Mouse (Mus musculus) layer of hippocampus, adult 11-12 months (tissue): ENCODE measurements around the gene Ipo4.

Experiments
- DNase-seq: peaks from one replicate; pipeline ENCODE4 v3.0.0; 2022; ENCODE audit warnings: low spot score

The Ipo4 gene

DNA sequence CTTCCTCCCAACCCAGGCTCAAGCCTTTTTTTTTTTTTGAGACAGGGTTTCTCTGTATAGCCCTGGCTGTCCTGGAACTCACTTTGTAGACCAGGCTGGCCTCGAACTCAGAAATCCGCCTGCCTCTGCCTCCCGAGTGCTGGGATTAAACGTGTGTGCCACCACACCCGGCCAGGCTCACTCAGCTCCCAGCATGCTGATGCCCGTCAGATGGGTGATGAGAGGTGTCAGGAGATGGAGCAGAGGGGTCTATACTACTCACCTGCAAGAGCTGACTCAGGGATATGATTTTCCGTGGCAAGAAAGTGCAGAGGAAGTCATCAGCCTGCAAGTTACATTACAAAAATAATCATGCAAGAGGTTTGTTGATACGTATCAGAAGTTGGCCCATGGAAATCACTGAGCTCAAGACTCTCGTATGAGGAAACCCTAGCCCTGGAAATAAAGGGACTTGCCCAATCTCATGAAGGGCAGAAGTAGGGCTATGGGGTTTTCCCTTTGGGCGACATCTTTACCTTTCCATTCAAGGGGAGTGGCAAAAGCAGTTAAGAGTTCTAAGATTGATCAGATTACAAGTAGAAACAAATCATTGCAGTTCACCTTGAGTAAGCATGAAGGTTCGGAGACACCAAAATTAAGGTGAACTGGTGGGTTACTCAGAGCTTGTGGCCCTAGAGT lies 45.8 kb downstream of the Ipo4 start:
- no peak for DNase-seq

DNA sequence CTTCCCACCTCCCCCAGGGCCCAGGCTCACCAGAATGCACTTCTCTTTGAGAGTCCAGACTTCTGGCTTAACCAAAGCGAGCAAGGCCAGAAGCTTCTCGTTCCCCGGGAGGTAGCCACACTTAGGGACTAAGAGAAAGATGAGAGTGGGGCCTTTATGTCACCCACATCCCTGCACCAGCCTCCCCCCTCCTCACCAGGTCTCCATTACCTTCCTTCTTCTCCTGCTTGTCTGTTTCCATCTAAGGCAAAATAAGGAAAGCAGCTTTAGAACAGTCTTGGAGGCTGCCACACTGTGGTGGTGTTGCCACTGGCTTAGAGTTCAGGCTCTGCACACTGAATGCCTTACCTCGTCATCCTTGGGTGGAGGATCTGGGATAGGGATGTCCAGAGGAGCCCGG lies 46.5 kb downstream of the Ipo4 start:
- no peak for DNase-seq

DNA sequence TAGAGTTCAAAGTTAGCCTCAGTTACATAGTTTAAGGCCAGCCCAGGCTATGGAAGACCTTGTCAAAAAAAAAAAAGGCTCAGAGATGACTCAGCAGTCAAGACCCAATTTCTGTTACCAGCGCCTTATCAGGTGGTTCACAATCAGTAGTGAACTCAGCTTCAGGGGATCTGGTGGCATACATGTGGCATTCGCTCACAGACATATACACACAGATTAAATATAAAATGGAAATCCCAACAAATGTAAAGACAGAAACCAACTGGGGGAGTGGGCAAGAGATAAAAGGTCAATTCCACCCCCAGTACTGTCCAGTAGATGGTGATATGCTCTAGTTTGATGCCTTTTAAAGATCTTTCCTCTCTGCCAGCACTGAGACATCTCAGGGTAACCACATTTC lies 49.6 kb downstream of the Ipo4 start:
- no peak for DNase-seq

DNA sequence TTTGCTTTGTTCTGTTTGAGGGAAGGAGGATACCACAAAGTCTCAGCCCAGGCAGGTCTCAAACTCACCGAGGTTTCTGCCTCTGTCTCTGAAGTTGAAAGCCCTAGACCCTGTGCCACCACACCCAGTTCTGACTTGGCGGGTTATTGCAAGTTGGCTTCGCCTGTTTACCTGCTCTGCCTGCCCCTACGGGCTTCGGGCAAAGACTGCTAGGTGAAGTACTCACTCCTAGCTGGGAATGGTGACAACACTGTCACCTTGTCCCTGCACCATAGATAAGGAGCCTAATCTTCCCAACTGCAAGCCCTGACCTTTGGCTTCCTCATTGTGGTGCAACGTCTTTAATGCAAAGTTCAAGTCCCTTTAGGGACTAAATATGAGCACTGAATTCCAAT lies 50.2 kb downstream of the Ipo4 start:
- DNase-seq = no peak

DNA sequence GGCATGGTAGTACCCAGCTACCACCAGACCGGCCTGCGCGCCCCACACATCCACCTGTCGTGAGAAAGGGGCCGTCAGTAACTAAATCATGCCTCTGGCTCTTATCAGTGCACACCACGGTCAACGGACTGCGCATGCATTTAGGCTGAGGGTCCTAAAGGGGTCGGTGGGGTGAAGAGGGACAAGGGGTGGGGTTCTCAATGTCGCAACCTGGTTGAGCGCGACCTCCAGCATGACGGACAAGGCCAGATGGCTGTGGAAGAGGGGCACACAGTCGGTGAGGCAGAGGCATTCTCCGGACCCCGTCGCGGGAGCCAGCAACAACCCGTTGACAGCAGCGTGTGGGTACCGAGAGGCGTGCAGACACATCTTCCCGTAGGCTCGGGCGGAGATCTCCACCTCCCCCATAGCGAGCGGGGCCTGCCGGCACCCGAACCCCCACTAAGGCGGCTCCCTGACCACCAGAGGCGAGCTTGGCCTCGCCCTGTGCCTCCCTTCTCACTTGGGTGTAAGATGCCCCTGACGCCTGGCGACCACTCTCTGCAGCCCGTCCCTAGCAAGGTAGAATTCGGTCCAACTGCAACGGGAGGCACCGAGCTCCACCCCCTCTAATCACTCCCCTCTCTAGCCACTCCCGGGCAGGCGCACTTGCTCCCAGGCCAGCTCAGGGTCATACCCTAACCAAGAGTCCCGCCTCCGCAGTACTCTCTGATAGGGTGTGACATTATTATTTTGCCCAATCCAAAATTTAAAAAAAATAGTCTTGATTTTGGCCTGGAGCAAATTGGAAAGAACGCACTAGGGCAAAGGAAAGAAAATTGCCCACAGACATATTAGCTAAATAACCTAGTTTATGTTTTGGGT lies 50.8 kb downstream of the Ipo4 start, which contains the start of gene Emc9:
Gene Emc9, minus strand, starts transcription at position 601 of the 864 bp plus-strand sequence.
- peak; percentile 68 for DNase-seq

DNA sequence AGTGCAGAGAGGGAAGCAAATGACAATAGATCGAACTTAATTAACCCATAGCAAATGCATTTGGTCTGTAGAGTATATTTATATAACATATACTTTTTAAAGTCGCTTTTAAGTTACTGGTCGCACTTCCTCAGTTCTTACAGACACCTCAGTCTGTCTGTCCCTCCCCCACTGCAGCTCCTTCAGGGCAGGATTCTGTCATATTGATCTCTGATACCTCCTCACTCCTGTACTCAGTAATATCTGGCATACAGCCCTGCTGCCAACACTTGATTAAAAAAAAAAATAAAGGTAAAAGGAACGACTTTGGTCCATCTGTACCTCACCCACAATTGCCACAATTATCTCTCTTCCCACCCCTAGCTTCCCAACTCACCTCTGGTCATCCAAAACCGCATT lies 51.5 kb downstream of the Ipo4 start:
- DNase-seq = no peak

DNA sequence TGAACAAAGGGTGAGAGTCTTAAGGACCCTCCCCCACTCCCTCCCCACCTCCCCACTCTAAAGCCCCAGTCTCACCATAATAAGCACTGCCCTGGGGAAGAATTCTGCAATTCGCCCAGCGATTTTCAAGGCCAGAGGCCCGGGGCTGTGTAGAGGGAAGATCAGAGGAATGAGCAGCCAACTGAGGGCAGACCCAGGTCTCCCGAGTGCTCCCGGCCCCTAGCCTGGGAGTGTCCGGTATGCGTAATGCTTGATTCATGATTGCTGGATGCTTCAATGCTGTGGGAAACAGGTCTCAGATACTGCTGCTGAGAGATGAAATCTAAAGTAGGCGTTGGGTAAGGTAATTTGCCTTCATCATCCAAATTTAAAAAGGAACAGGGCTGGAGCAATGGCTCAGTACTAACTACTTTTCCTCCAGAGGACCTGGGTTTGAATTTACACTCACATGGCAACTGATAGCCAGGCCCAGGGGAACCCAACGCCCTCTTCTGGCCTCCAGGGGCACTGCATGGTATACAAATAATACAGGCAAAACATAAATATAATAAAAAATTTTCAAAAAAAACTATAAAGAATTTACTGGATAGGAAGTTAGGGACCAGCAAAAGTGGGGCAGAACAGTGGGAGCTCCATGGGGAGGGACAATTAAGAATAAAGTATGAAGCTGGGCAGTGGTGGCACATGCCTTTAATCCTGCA lies 53.6 kb downstream of the Ipo4 start:
- DNase-seq = no peak

DNA sequence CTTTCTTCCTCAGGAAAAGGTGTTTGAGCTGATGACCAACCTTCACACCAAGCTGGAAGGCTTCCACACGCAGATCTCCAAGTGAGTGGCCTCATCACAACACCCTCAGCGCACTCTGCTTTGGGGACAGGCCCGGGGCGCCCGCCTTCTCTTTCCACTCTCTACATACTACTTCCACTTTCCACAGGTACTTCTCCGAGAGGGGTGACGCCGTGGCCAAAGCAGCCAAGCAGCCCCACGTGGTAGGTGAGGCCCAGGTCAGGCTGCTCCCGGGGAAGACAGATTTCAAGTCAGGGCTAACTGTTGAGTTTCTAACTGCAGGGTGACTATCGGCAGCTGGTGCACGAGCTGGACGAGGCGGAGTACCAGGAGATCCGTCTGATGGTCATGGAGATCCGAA lies 55.0 kb downstream of the Ipo4 start:
- no peak for DNase-seq

DNA sequence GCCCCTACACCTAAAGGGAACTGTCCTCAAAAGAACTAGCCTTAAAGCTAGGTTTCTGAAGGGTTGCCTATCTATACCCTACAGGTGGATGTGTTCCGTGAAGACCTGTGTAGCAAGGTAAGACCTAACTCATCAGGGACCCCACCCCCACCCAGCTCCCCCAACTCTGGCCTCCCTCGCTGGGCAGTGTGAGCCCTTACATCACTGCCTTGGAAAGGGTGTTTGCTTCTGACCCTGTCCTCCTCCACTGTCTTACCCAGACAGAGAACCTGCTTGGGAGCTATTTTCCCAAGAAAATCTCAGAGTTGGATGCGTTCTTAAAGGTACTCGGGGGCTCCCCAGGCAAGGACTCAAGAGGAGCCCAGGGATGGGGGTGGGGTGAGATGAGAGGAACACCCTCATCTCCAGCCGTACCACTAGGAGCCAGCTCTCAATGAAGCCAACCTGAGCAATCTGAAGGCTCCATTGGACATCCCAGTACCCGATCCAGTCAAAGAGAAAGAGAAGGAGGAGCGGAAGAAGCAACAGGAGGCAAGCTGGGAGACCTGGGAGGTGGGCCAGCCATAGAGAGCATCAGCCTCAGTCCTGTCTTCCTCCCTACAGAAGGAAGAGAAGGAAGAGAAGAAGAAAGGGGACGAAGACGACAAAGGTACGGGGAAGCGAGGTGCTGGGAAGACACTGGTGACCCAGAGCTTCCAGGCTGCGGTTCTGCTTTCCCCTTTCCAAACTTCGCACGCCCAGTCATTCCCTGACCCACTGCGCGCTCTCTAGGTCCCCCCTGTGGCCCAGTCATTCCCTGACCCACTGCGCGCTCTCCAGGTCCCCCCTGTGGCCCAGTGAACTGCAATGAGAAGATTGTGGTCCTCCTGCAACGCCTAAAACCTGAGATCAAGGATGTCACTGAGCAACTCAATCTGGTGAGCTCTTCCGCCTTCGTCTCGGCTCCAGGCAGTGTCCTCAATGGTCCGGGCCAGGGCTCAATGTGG lies 56.0 kb downstream of the Ipo4 start:
- DNase-seq = no peak

DNA sequence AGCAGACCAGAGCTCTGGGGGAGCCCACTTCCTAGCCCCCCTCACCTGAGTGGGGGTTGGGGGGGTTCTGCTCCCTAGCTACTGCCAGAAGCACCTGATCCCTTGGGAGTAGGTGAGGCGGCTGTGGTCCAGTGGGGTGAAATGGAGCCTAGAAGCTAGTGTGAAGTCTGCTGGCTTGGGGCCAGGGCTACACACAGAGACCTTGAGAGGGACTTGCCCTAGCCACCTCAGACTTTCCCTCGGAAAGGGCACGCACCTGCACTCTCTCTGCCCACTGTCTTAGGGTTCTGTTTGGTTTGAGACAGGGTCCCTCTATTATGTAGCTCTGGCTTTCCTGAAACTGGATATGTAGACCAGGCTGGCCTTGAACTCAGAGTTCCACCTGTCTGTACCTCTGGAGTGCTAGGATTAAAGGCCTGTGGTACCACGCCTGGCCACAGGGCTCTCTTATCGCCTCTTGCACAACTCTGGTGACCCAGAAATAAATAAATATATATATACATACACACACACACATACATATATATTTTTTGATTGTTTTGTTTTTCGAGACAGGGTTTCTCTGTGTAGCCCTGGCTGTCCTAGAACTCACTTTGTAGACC lies 57.0 kb downstream of the Ipo4 start:
- peak; percentile 65 for DNase-seq

DNA sequence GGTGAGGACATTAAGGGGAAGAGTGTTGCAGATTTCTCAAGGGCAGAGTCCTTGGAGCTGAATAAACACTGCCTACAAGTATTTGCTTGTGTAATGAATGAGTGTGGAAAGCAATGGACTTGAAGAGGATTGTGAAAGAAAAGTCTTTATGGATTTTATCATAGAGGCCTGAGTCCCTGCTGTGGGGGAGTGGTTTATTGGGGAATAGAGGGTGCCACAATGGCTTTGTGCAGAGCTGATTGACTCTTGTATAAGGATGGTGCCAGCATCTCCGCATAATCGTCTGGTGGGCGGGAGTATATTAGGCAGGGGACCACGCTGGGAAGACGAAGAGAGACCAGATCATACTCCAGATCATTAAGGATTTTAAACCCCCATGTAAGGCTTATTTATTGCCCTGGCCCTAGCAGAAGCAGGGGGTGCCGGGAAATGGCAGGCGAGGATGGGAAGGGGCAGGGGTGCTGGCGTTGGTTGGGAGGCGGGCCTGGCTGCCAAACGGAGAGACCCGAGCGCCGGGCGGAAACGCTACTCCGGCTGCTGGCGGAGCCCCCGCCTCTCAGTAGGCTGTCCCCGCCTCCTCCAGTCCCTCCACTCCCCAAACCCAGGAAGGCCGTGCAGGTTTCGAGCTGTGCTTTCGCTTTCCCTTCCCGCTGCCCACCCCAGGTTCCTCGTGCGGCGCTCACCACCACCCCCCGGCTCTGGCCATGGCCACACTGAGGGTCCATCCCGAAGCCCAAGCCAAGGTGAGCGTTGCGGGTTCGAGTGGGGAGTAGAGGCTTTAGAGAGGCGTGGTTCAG lies 57.7 kb downstream of the Ipo4 start, which contains the start of gene Psme1:
Gene Psme1, plus strand, starts transcription at position 253 of the 797 bp plus-strand sequence.
- peak; percentile 69 for DNase-seq

DNA sequence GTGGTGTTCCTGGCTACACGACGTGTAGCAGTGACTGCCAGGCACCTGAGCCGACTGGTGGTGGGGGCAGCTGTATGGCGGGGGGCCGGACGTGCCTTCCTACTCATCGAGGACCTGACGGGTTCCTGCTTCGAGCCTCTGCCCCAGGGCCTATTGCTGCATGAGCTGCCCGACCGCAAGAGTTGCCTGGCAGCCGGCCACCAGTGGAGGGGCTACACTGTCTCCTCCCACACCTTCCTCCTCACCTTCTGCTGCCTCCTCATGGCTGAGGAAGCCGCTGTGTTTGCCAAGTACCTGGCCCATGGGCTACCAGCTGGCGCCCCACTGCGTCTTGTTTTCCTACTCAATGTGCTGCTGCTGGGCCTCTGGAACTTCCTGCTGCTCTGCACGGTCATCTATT lies 59.4 kb downstream of the Ipo4 start:
- DNase-seq = peak; percentile 55

DNA sequence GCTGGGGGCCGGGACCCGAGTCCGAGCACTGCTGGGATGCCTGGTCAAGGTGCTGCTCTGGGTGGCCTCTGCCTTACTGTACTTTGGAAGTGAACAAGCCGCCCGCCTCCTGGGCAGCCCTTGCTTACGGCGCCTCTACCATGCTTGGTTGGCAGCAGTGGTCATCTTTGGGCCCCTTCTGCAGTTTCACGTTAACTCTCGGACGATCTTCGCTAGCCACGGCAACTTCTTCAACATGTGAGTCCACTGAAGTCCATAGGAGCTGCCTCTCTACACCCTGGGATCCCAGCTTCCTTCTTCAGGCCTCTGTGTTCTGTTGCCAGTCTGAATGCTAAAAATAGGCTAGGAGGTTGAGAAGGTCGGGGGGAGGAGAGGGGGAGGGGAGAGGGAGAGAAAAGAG lies 60.0 kb downstream of the Ipo4 start:
- no peak for DNase-seq
